Mouse (Mus musculus) kidney, embryonic 14.5 days (tissue): ENCODE measurements around the gene Cebpz. TPM values are rescaled to one million over a fixed set of nuclear protein-coding genes. Genes with fewer than 3 reads are reported as not detected.
A peak's percentile ranks its signal among the peaks of the same experiment; 100 is the strongest.

Experiments
- ATAC-seq: fragments of 200-750 bp; cut with Nextera tagmentation; 2 replicates; pipeline ENCODE4 v1.8.0; 2017; ENCODE audit warnings: moderate number of reproducible peaks, mild to moderate bottlenecking, moderate TSS enrichment, moderate library complexity; ENCODE audit not compliant: low FRiP score, low TSS enrichment
- H3K27ac ChIP-seq: fragments of 300-500 bp; sonication (generic); 2 replicates; pipeline ENCODE4 v1.5.1; 2014; ENCODE audit warnings: low read depth, mild to moderate bottlenecking, low read length, moderate library complexity, mixed read lengths
- H3K27me3 ChIP-seq: fragments of 300-500 bp; sonication (generic); 2 replicates; pipeline ENCODE4 v1.6.1; 2014; ENCODE audit warnings: mild to moderate bottlenecking, low read length; ENCODE audit not compliant: control insufficient read depth, insufficient read depth
- H3K36me3 ChIP-seq: fragments of 300-500 bp; sonication (generic); 2 replicates; pipeline ENCODE4 v1.6.1; 2014; ENCODE audit warnings: low read length, mixed read lengths; ENCODE audit not compliant: control insufficient read depth, insufficient read depth
- H3K4me1 ChIP-seq: fragments of 300-500 bp; sonication (generic); 2 replicates; pipeline ENCODE4 v1.6.1; 2014; ENCODE audit warnings: low read length, mixed read lengths; ENCODE audit not compliant: control insufficient read depth, insufficient read depth
- H3K4me2 ChIP-seq: fragments of 300-500 bp; sonication (generic); replicated peaks from 2 replicates; pipeline ENCODE4 v1.6.1; 2014; ENCODE audit warnings: low read depth, mild to moderate bottlenecking, low read length
- H3K4me3 ChIP-seq: fragments of 300-500 bp; sonication (generic); 2 replicates; pipeline ENCODE4 v1.5.1; 2014; ENCODE audit warnings: mild to moderate bottlenecking, low read length
- H3K9ac ChIP-seq: fragments of 300-500 bp; sonication (generic); 2 replicates; pipeline ENCODE4 v1.6.1; 2014; ENCODE audit warnings: low read depth, mild to moderate bottlenecking, low read length, moderate library complexity
- H3K9me3 ChIP-seq: fragments of 300-500 bp; sonication (generic); 2 replicates; pipeline ENCODE4 v1.6.1; 2016; ENCODE audit warnings: low read length; ENCODE audit not compliant: control insufficient read depth
- WGBS: fragments of 180-500 bp; shearing (Covaris S2); extraction: QIAGEN DNeasy Blood & Tissue Kit; methylation state at CpG from one replicate; pipeline ENCODE4 v1.1.7; 2014; 5-methylcytosine and 5-hydroxymethylcytosine counted together
- polyA plus RNA-seq: library from polyadenylated mRNA; unstranded; fragments of >200 nt; fragmentation: Nextera tagmentation; extraction: Ambion mirVana; gene quantifications from 2 replicates; pipeline ENCODE4 v1.2.1, GENCODE M21; 2014

The Cebpz gene
- polyA plus RNA-seq, 1 experiment from 2014 or later, result 64.8 TPM

GRCm38 (mm10) chr17:78888554-78888953 lies 48.3 kb downstream of the Cebpz start:
- H3K4me3 ChIP-seq, result no peak overlapping the region
- no peaks in the 10 kb centered on the region for H3K36me3 ChIP-seq
- 85% methylated on average over 4 of the region's 4 CpGs for WGBS
- H3K4me2 ChIP-seq, result no peak overlapping the region
- H3K4me1 ChIP-seq, result no peaks in the 10 kb centered on the region
- H3K9ac ChIP-seq, result no peak overlapping the region
- no peaks in the 10 kb centered on the region for H3K27me3 ChIP-seq
- H3K9me3 ChIP-seq, result no peaks in the 10 kb centered on the region
- no peak for ATAC-seq
- H3K27ac ChIP-seq, result no peak overlapping the region

GRCm38 (mm10) chr17:78885286-78886065 lies 51.4 kb downstream of the Cebpz start:
- no peaks in the 10 kb centered on the region for H3K27me3 ChIP-seq
- no peak overlapping the region for H3K9ac ChIP-seq
- peaks cover 8% of the 10 kb centered on the region; the same call in 1 of the 2 replicates for H3K4me1 ChIP-seq
- no peaks in the 10 kb centered on the region for H3K9me3 ChIP-seq
- H3K36me3 ChIP-seq, result no peaks in the 10 kb centered on the region
- ATAC-seq, result no peak
- no peak overlapping the region for H3K27ac ChIP-seq
- 77% methylated on average over 5 of the region's 5 CpGs for WGBS
- H3K4me2 ChIP-seq, result no peak overlapping the region
- H3K4me3 ChIP-seq, result no peak overlapping the region

GRCm38 (mm10) chr17:78883291-78883690 lies 53.6 kb downstream of the Cebpz start:
- WGBS, result 90% methylated on average over 4 of the region's 4 CpGs
- Histone ChIP-seq H3K9me3 (no peaks in the 10 kb centered on the region), H3K9ac (no peak overlapping the region), H3K4me2 (no peak overlapping the region), H3K4me1 (peaks cover 8% of the 10 kb centered on the region; the same call in 1 of the 2 replicates), H3K36me3 (no peaks in the 10 kb centered on the region), H3K27ac (no peak overlapping the region), H3K27me3 (no peaks in the 10 kb centered on the region), H3K4me3 (no peak overlapping the region)
- no peak for ATAC-seq

- Histone ChIP-seq H3K27ac (peak within 1 kb of the TSS; percentile 69; the same call in 1 of the 2 replicates), H3K4me1 (peaks cover 8% of the 10 kb centered on the region; the same call in 1 of the 2 replicates), H3K27me3 (no peaks in the 10 kb centered on the region), H3K9ac (peak within 1 kb of the TSS; percentile 78), H3K4me2 (peak within 1 kb of the TSS; percentile 60), H3K9me3 (no peaks in the 10 kb centered on the region), H3K36me3 (peaks cover 5% of the 10 kb centered on the region; the same call in 1 of the 2 replicates), H3K4me3 (peak within 1 kb of the TSS; percentile 66)
- under 1% methylated on average over 28 of the region's 28 CpGs for WGBS
- peak; percentile 99 for ATAC-seq
These were observed 54.3 kb downstream of the Cebpz start, which contains the start of gene Eif2ak2 for GRCm38 (mm10) chr17:78882401-78883112. Gene Eif2ak2, minus strand, starts transcription at chr17:78882573.

- Histone ChIP-seq H3K4me2 (peak overlapping the region; percentile 60), H3K9me3 (no peaks in the 10 kb centered on the region), H3K4me1 (peaks cover 8% of the 10 kb centered on the region; the same call in 1 of the 2 replicates), H3K4me3 (peak overlapping the region; percentile 66), H3K36me3 (peaks cover 9% of the 10 kb centered on the region; the same call in 1 of the 2 replicates), H3K9ac (peak overlapping the region; percentile 78), H3K27ac (peak overlapping the region; percentile 69; the same call in 1 of the 2 replicates), H3K27me3 (no peaks in the 10 kb centered on the region)
- ATAC-seq, result peak; percentile 50
- WGBS, result 13% methylated on average over 5 of the region's 7 CpGs
These were observed 55.0 kb downstream of the Cebpz start for GRCm38 (mm10) chr17:78881878-78882304.

- H3K4me1 ChIP-seq, result no peaks in the 10 kb centered on the region
- H3K36me3 ChIP-seq, result peaks cover 15% of the 10 kb centered on the region; the same call in 1 of the 2 replicates
- no peak overlapping the region for H3K27ac ChIP-seq
- H3K4me2 ChIP-seq, result no peak overlapping the region
- 94% methylated on average over 6 of the region's 6 CpGs for WGBS
- no peak for ATAC-seq
- H3K4me3 ChIP-seq, result no peak overlapping the region
- H3K27me3 ChIP-seq, result no peaks in the 10 kb centered on the region
- no peaks in the 10 kb centered on the region for H3K9me3 ChIP-seq
- no peak overlapping the region for H3K9ac ChIP-seq
These were observed 63.0 kb downstream of the Cebpz start for GRCm38 (mm10) chr17:78873886-78874285.

Other genes starting within 250 kb of the Cebpz start
- gene Strn, start 199.9 kb downstream of the Cebpz start, polyA plus RNA-seq, result 6.1 and 8.6 TPM in 2 replicates
- gene Heatr5b, start 101.7 kb downstream of the Cebpz start, polyA plus RNA-seq, result 7.1 and 9.3 TPM in 2 replicates
- 33.7 and 43.4 TPM in 2 replicates for gene Gpatch11, start 101.5 kb downstream of the Cebpz start, polyA plus RNA-seq
- gene Eif2ak2, start 54.5 kb downstream of the Cebpz start, polyA plus RNA-seq, result 12.0 and 14.6 TPM in 2 replicates
- gene Sult6b1, start 30.1 kb downstream of the Cebpz start, polyA plus RNA-seq, result 0.19 and 0.20 TPM in 2 replicates
- 108 and 133 TPM in 2 replicates for gene Cebpzos, start 20.6 kb downstream of the Cebpz start, polyA plus RNA-seq
- gene Ndufaf7, start 70 bp upstream of the Cebpz start, polyA plus RNA-seq, result 45.4 and 63.2 TPM in 2 replicates
- gene Prkd3, start 83.8 kb upstream of the Cebpz start, polyA plus RNA-seq, result 26.5 and 45.0 TPM in 2 replicates
- 2.1 and 3.1 TPM in 2 replicates for gene Qpct, start 114.8 kb upstream of the Cebpz start, polyA plus RNA-seq